Mouse (Mus musculus): Measurements from ENCODE around the gene Crybg1. TPM values are rescaled to one million over a fixed set of nuclear protein-coding genes. Genes with fewer than 3 reads are reported as not detected.
A peak's percentile ranks its signal among the peaks of the same experiment; 100 is the strongest.
"Not testable (repeated sequence)": the region's sequence is repeated elsewhere in the genome, so short reads cannot be mapped to it uniquely, and the experiment has no call there.

The Crybg1 gene
- polyA plus RNA-seq, 1 experiment = 17.7 TPM

DNA sequence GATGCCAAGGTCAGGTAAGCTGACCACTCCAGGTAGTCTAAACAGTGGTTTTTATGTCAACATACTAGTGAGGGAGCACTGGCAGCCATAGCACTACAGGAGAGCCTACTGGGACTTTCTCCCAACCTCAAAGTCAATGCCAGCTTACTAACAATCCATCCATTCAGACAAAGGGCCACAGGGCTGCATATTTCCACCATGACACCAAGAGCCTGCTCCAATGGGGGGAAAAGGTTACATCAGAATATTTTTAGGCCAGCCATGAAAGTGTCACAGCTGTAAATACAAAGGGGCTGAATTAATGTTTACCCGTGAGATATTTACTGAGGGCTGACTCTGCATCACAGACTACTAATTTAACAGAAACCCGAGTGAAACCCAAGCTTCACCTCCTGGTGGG, 175.4 kb downstream of the Crybg1 start:
- no peak for DNase-seq (ENCODE audit: low spot score)

DNA sequence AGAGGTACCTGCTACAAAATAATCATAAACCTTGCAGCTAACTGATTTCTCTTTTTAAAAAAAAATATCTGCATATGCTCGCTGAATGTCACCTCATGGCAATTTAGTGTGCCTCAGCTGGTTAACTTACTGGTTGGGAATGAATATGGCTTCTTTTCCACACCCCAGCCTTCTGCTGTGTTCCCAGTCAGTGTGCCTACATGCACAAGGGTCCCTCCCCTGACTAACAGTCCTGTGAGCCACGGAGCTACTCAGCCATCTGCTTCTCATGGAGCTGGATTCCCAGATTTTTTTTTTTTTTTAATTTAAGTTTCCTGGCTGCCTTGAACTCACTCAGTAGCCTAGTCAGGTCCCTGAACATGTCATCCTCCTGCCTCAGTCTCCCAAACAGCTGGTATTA, 183.7 kb downstream of the Crybg1 start:
- DNase-seq (ENCODE audit: low spot score) = no peak

DNA sequence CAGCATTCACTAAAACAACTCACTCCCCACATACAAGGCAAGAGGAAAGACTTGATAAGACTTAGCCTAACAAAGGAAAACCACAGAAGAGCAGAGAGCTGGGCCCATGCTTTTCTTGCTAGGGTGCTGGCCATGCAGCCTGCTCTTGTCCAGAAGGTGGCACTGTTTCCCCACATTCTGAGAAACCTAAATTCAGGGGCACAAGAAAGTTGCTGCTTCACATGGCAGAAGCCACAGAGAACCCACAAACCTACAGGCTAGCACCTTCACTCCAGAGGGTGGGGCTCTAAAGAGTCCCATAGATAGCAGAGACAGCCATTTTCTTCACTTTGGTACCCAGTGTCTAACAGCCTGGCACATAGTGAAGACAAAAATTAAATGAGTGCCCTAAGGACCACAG, 194.7 kb downstream of the Crybg1 start:
- DNase-seq (ENCODE audit: low spot score) = no peak

DNA sequence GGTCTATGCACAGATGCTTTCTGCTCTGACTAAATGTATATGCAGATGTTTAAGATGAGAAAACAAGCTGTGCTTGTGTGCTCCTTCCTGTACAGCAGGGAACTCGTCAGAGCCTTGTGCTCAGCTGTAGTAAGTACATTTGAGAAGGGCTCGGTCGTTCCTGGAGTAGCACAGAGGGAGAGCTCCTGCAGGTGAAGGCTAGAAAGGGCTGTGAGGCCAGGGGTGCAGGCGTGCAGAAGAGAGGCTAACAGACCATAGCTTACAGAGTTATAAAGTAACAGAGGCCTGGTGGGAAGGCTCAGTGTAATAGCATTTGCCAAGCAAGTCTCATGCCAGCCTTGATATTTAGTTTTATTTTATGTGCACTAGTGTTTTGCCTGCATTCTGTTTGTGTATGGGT, 203.2 kb downstream of the Crybg1 start:
- DNase-seq (ENCODE audit: low spot score) = no peak

DNA sequence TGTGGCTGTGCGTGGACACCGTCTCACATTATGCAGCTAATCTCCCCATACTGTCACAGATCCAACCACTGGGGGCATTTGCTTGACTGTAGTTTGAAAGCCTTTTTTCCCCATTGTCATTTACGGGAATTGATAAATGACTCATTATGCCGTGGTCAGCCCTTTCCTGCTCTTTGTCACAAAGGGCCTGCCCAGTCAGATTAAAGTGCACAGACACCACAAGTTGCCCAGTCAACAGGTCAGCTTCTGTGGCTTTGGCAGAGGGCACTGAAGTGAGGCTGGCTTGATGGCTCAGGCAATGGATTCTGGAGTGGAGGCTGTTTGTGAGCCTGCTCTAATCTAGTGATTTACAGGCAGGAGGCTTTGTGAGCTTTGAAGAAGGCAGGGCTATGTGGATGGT, 204.9 kb downstream of the Crybg1 start:
- no peak for DNase-seq (ENCODE audit: low spot score)

DNA sequence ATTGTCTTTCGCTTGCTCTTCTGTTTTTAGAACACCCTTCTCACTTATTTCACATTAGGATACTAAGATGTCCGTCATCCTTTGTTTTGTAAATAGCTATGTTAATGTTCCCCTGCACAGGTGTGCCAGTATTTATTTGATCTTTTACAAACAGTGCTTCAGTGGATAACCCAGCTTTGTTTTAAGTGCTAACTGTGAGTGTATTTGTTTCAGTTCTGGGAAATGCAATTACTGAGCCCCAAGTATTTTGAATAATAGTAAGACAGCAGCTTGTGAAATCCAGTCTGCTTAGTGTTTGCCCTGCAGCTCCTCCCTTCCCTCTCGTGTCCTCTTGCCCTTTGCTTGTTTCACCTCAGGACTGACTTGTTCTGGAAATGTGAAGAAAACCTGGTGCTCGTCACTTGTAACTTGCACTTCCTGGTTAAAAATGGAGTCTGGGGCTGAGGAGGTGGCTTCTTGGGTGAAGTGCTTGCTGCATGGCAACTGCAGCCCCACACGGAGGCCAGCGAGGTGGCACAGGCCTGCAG, 209.5 kb downstream of the Crybg1 start:
- no peak for DNase-seq (ENCODE audit: low spot score)

DNA sequence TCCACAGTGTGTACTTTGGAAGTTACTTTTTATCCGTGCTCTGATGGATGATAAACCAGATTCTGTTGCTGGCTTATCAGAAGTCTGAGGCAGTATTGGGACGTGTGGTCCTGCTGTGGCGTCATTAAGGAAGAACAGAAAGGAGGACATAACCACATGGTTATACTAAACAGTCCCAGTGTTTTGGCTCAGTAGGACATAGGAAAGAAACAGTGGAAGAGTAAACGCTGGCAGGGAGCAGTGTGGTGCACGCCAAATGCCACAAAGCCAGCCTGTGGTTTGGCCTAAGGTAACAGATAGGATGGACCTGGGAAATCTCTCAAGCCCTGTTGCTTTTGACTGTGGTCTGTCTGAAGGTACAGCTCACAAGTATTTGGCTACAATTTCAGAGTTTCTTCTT, 220.1 kb downstream of the Crybg1 start:
- no peak for DNase-seq (ENCODE audit: low spot score)

DNA sequence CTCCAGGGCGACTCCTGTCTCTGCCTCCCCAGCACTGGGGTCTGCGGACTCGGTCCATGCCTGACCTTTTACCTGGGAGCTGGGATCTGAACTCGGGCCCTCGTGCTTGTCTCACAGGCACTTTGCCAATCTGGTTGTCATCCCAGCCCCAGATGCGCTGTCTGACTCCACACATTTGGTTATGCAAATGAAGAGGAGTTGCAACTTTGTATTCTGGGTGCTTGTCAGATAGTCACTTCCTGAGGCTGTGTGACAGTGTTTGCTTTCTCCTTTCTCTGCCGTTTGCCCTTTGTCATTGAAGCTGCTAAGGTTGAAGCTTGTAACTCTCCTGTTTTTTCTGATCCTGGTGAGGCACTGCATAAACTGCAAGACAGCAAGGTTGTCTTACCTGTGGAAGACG, 220.9 kb downstream of the Crybg1 start:
- DNase-seq (ENCODE audit: low spot score) = no peak

DNA sequence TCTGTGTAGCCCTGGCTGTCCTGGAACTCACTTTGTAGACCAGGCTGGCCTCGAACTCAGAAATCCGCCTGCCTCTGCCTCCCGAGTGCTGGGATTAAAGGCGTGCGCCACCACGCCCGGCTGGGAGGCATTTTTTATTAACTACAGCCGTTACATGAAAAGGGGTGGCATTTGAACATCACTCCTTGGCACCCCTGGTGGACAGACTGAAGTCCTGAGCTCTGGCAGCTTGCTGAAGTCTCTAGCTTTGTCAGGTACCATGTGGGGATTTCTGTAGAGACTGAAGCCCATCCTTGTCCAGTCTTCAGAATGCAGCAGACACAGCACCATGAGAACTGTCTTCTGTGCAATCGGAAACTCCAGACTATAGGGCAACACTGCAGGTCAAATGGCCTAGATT, 222.9 kb downstream of the Crybg1 start:
- not testable (repeated sequence) for DNase-seq (ENCODE audit: low spot score)

DNA sequence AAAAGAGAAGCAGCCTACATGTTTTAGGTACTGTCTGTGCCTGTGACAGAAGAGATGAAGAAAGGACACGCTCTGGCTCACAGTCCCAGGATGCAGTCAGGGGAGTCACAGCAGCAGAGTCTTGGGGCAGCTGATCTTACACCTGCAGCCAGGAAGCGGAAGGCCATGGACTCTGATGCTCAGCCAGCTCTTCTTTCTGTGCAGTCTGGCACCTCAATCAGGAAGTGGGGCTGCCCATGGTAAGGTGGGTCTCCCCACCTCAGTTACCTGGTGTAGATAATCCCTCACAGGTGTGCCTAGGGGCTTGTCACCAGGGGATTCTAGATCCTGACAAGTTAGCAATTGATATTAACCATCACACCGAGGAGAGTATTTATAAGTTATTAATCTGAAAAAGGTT, 225.6 kb downstream of the Crybg1 start:
- DNase-seq (ENCODE audit: low spot score) = no peak

DNA sequence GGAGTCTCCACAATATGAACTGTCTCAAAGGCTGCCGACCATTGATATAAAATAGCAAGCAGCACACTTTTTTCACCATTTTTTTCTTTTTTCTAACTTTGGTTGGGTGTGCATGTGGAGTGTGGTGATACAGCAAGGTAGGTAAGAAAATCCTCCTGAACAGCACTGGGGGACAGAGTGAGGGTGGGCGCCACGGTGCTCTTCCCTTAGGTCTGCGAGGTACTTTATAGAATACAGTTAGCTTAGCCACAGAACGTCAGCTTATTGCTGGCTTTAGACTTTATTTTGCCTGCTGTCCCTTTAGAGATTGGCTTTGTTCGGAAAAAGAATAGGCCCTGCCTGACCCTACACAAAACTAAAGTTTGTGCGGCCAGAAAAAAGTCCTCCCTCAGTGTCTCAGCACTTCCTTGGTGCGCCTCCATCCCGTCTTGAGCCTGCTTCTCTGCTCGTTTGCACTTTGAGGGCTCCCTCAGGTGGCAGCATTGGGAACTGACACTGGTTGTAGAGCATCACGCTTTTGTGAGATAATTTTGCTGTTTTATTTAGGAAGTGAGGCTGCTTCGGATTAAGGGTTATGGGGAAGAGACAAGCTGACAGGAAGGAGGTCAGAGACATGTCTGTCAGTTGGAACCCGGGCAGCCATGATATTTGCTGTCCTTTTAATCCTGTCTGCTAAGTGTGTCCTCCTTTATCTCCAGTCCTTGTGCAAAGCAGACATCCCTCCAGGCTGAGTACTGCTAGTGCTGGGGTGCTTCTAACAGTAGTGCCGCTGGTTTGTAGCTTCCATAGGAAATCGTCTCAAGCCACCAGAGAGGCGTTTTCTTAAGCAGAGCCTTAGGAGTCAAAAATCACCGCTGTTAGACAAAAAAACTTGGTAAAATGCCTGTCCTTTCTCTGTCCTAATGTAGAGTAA, 229.7 kb downstream of the Crybg1 start:
- DNase-seq (ENCODE audit: low spot score) = peak; percentile 65

DNA sequence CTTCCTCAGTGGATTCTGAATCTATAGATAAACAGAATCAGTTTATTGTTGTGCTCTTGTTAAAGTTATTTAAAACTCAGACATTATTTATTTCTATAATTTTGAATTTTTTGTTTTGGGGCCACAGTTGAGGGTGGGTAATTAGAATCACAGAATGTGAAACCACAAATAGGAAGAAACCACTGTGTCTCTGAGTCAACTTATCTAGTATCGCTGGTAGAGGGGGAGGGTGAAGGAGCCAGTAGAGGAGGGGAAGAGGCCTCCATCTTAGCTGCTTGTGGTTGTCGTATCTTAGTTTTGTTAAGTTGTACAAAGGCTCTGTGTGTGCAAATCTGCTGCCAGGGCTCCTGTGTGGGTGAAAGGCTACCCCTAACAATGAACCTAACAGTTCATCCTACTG, 231.9 kb downstream of the Crybg1 start:
- DNase-seq (ENCODE audit: low spot score) = no peak

DNA sequence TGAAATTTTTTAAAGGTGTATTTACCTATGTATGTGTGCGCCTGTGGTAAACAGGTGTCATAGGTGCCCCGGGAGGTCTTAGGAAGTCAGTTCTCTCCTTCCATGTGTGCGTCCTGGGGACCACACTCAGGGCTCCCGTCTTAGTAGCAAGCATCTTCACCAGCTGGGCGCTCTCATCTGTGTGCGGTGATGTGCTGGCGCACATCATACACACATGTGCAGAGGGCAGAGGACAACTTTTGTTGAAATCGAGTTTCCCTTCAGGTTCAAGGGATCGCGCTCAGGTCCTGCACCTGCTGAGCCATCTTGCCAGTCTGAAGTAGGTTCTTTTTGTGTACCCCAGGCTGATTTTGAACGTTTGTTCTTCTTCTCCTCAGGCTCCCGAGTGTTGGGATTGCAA, 232.5 kb downstream of the Crybg1 start:
- no peak for DNase-seq (ENCODE audit: low spot score)

DNA sequence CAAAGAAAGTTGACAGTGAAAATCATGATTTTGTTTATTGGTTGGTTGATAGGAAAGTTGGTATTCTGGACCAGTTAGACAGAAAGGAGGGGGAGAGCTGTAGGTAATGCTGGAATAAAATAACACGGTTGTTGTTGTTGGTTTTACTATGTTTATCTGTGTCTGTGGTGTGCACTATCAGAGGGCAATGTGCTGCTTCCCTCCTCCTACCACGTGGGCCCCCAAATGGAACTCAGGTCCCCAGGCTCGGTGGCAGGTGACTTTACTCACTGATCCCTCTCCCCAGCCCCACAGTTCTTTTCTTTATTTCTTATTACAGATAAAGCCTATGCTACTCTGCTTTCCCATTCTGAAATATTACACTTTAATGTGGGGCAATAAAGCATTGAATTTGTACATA, 236.4 kb downstream of the Crybg1 start:
- DNase-seq (ENCODE audit: low spot score) = no peak

DNA sequence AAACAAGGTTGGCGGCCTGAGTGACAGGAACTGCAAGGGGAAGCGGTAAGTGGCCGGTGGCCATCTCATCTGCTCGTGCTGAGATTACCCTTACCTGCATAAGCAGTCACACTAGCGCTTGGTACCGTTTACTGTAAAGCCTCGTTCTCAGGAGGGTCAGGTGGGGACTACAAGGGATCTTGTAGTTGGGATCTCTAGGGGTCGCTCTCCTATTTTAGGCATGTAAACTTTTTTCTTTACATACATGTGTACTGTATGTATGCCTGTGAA, 237.8 kb downstream of the Crybg1 start:
- DNase-seq (ENCODE audit: low spot score) = no peak

DNA sequence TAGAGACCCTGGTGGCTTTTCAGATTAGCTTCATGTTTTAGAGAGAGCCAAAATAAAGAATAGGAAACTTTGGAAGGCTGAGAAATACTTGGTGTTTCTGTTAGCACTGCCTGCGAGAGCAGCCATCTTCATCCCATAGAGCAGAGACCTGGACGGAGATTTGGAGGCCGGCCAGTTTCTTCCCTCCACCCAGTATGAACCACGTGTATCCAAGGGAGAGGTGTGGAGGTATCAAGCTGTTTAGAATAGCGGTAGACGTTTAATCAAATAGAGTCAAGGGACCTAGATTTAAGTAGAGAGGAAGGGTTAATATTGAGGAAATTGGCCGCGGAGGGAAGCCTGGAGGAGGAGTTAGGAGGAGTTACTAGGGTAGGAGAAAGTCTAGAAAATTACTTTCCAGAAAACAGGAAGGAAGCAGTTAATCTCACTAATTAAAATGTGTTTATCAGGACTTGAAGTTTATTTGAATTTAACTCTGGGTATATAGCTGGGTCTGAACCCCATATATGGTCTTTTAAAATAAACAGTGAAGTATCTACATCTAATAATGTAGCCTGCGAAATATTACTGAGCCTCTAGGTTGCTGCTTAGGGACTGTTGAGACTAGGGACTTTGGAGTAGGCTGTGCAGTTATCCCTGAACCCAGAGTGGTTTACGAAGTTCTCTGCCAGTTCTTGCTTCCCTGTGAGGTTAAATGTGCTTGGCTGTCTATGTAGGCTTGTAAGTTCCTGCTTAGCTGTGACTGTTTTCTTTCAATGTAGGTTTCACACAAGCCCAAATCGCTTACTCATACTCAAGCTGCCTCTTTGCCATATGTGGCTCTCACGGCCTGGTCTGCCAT, 238.4 kb downstream of the Crybg1 start:
- DNase-seq (ENCODE audit: low spot score) = no peak

DNA sequence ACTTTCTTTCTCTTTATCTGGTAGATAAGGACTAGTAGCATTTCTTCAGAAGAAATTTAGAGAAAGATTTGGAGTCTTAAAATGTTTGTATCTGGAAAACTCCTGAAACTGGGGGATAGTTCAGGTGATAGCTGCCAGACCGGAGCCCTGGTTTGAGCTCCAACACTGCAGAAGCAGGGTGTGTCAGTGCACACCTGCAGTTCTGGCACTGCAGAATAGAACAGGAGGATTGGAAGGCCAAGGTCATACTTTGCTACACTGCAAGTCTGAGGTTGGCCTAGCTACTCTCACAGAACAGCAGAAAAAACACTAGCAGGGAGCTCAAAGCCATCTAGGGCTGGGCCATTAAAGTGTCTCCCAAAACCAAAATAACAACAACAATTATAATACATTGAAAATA, 244.1 kb downstream of the Crybg1 start:
- no peak for DNase-seq (ENCODE audit: low spot score)

DNA sequence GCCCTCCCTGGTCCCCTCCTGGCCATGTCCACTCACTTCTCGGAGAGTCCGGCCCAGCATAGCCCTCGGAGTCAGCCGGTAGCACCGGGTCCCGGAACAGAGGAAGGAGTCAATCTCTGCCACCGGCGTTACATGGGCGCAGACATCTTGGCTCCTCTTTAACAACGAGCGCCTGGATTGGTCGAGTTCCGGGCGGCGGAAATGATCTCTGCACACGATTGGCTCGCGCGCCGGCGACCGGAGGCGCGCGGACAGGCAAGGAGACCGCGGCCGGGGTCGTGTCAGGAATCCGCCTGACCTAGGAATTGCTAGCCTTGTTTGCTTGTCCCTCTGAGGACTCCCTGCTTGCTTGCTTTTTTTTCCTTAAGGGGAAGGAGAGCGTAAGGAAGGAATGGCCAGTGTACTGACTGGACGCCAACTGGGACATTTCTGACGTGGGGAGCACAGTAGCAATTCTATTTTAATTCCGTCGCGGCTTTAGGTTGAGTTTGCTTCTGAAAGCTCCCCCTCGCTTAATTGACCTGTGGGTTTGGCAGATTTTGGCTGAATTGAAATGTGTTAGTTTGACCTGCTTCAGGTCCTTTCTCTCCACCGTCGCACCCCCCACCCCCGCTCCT, 247.0 kb downstream of the Crybg1 start, which contains the start of the genes Qrsl1 and Rtn4ip1:
Gene Qrsl1 (minus strand): TSS at position 168 of the 617 bp plus-strand sequence.
Gene Rtn4ip1 (plus strand): TSS at position 230 of the 617 bp plus-strand sequence.
- DNase-seq (ENCODE audit: low spot score) = peak; percentile 89

DNA sequence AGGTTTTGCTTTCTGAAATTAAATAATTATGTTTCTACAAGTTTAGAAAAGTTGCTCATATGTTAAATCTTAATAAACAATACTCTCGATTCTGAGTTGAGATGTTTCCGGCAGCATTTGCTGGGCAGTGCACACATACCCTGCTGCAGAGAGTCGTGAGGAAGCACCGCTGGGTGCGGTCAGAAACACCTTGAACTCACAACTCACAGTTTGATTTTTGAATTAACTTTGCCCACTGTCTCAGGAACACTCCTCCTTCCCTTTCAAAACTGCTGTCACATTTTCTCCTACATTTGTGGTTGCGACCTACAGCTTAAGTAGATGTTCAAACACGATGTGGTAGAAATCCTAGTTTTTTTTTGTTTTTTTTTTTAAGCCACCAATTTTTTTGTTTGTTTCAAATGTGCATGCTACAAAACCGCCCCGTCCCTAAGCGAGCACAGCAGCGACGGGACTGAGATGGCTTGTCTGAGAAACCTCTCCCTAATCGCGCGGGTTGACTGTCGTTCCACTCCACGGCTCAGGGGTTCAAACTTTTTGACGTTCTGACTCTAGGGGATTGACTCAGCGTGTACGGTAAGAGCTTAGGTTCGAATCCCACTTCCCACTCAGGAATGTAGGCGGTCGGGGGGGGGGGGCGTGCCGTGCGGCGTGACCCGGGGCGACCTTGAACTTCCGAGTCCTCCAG, 247.6 kb downstream of the Crybg1 start:
- DNase-seq (ENCODE audit: low spot score) = no peak

Data from urinary bladder, adult 2 months (tissue).